Mouse (Mus musculus) intestine, postnatal 0 days (tissue): ENCODE data around the gene Gja5. TPM values are rescaled to one million over a fixed set of nuclear protein-coding genes. Genes with fewer than 3 reads are reported as not detected.

Source experiments
- ATAC-seq: fragments of 200-750 bp; cut with Nextera tagmentation; 2 replicates; pipeline ENCODE4 v1.8.0; 2017; ENCODE audit warnings: mild to moderate bottlenecking, moderate TSS enrichment, moderate library complexity
- H3K27ac ChIP-seq: fragments of 300-500 bp; sonication (generic); 2 replicates; pipeline ENCODE4 v1.5.1; 2014; ENCODE audit warnings: mild to moderate bottlenecking, low read depth, low read length, moderate library complexity
- H3K27me3 ChIP-seq: fragments of 300-500 bp; sonication (generic); replicated peaks from 2 replicates; pipeline ENCODE4 v1.6.1; 2014; ENCODE audit warnings: low read length, mixed read lengths; ENCODE audit not compliant: control insufficient read depth, insufficient read depth
- H3K36me3 ChIP-seq: fragments of 300-500 bp; sonication (generic); 2 replicates; pipeline ENCODE4 v1.6.1; 2014; ENCODE audit warnings: mild to moderate bottlenecking, moderate library complexity; ENCODE audit not compliant: control insufficient read depth, insufficient read depth
- H3K4me1 ChIP-seq: fragments of 300-500 bp; sonication (generic); replicated peaks from 2 replicates; pipeline ENCODE4 v1.6.1; 2014; ENCODE audit warnings: antibody characterized with exemption, low read length, mixed read lengths; ENCODE audit not compliant: control insufficient read depth, insufficient read depth
- H3K4me2 ChIP-seq: fragments of 300-500 bp; sonication (generic); replicated peaks from 2 replicates; pipeline ENCODE4 v1.6.1; 2014; ENCODE audit warnings: low read depth, mild to moderate bottlenecking, moderate library complexity
- H3K4me3 ChIP-seq: fragments of 300-500 bp; sonication (generic); 2 replicates; pipeline ENCODE4 v1.5.1; 2014; ENCODE audit warnings: low read depth, low read length
- H3K9ac ChIP-seq: fragments of 300-500 bp; sonication (generic); 2 replicates; pipeline ENCODE4 v1.6.1; 2014; ENCODE audit warnings: mild to moderate bottlenecking, low read depth, low read length
- H3K9me3 ChIP-seq: fragments of 300-500 bp; sonication (generic); 2 replicates; pipeline ENCODE4 v1.6.1; 2016; ENCODE audit warnings: mixed run types; ENCODE audit not compliant: control insufficient read depth
- CTCF ChIP-seq: sonication (generic); IDR thresholded peaks from 2 replicates; pipeline ENCODE4 v1.5.1; 2016; ENCODE audit warnings: low read depth, mild to moderate bottlenecking, control low read depth, antibody characterized with exemption, moderate library complexity
- WGBS: fragments of 180-500 bp; shearing (Covaris S2); extraction: QIAGEN DNeasy Blood & Tissue Kit; methylation state at CpG from one replicate; pipeline ENCODE4 v1.1.7; 2014; 5-methylcytosine and 5-hydroxymethylcytosine counted together
- polyA plus RNA-seq: library from polyadenylated mRNA; unstranded; fragments of >200 nt; fragmentation: Nextera tagmentation; extraction: Ambion mirVana; gene quantifications from 2 replicates; pipeline ENCODE4 v1.2.1, GENCODE M21; 2015

Gja5 gene
- polyA plus RNA-seq, 1 experiment from 2014 or later = 5.3 TPM

DNA sequence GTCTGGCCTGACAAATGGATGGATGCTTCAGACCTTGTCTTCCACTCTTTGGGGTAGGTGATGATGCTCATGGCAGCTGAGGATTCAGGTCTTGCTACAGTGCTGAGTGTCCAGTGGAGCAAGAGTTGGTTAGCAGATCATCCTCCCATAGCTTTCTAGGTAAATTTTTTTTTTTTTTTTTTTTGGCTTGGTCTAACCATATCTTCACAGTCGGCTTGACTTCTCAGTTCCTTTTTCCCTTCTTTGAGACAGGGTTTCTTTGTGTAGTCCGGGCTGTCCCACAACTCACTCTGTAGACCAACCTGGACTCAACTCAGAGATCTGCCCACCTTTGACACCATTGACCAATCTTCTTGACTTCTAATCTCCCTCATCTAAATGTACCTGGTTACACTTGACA is 73.0 kb downstream of the Gja5 start:
- WGBS = 85% methylated on average over 2 of the region's 2 CpGs
- Histone ChIP-seq H3K36me3 (no peaks in the 10 kb centered on the region), H3K4me1 (no peaks in the 10 kb centered on the region), H3K27me3 (no peaks in the 10 kb centered on the region), H3K9me3 (no peaks in the 10 kb centered on the region), H3K4me2 (no peak overlapping the region), H3K4me3 (no peak overlapping the region), H3K9ac (no peak overlapping the region), H3K27ac (no peak overlapping the region)
- TF ChIP-seq CTCF = no peak
- no peak for ATAC-seq

DNA sequence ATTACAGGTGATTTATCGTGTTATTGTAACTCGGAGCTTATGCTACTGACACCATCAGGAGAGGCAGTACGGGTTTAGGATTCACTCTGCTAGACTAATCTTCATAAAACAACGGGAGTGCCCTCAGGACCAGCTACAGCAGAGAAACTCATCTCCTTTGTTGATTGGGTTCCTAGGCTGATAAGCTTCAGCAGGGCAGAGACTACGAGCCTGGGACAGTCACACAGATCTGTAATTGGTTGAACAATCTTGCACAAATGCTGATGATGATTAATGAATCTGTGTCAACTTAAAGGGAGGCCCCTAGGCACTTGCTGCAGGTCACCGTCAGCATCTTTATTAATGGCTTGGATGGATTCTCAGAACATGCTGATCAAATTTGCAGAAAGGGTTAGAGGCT is 74.0 kb downstream of the Gja5 start:
- WGBS = 34% methylated on average over 6 of the region's 6 CpGs
- no peak overlapping the region for H3K9ac ChIP-seq
- ATAC-seq = no peak
- no peaks in the 10 kb centered on the region for H3K27me3 ChIP-seq
- no peaks in the 10 kb centered on the region for H3K9me3 ChIP-seq
- H3K36me3 ChIP-seq = no peaks in the 10 kb centered on the region
- no peaks in the 10 kb centered on the region for H3K4me1 ChIP-seq
- TF ChIP-seq CTCF = no peak
- H3K4me2 ChIP-seq = no peak overlapping the region
- H3K4me3 ChIP-seq = no peak overlapping the region
- no peak overlapping the region for H3K27ac ChIP-seq

DNA sequence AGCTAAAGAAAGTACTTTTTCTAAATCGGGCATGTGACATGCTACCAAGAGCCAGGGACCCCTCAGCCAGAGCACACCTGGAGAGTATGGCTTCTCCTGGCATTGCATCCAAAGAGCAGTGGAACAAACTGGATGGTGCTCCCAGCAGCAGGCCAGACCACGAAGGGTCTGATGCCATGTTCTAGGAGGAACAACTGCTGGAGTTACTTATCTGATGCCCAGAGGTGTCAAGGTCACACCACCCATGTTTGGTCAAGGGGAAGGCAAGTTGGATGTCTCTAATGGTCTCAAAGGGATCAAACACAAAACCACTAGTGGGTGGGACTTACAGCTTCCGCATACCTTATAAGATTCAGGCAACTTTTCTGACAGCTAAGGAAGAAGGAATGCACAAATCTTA is 74.5 kb downstream of the Gja5 start:
- Histone ChIP-seq H3K4me1 (no peaks in the 10 kb centered on the region), H3K9ac (no peak overlapping the region), H3K9me3 (no peaks in the 10 kb centered on the region), H3K36me3 (no peaks in the 10 kb centered on the region), H3K4me3 (no peak overlapping the region), H3K27ac (no peak overlapping the region), H3K27me3 (no peaks in the 10 kb centered on the region), H3K4me2 (no peak overlapping the region)
- no peak for TF ChIP-seq CTCF
- no peak for ATAC-seq
- WGBS = 84% methylated on average over 3 of the region's 3 CpGs

DNA sequence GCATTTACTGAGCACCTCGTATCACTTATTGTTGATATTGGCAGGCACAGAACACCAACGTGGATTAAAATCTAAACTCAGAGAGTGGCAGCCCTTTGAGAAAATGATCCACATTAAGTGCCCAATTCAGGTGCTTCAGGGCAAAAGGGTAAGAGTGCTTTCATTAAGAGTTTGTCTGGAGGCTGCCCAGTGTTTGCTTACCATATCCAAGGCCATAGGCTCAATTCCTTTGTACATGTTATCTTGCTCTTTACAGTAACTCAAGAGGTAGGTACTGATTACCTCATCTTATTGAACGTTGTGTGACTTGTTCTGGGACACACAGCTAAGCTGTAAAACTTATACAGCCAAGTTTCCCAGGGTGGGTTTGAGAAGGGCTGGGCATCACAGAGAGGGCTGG is 77.3 kb downstream of the Gja5 start:
- 35% methylated on average over 3 of the region's 3 CpGs for WGBS
- ATAC-seq = no peak
- H3K4me1 ChIP-seq = no peaks in the 10 kb centered on the region
- H3K27ac ChIP-seq = no peak overlapping the region
- H3K4me3 ChIP-seq = no peak overlapping the region
- no peaks in the 10 kb centered on the region for H3K27me3 ChIP-seq
- no peak for TF ChIP-seq CTCF
- no peaks in the 10 kb centered on the region for H3K36me3 ChIP-seq
- no peak overlapping the region for H3K9ac ChIP-seq
- H3K4me2 ChIP-seq = no peak overlapping the region
- no peaks in the 10 kb centered on the region for H3K9me3 ChIP-seq

DNA sequence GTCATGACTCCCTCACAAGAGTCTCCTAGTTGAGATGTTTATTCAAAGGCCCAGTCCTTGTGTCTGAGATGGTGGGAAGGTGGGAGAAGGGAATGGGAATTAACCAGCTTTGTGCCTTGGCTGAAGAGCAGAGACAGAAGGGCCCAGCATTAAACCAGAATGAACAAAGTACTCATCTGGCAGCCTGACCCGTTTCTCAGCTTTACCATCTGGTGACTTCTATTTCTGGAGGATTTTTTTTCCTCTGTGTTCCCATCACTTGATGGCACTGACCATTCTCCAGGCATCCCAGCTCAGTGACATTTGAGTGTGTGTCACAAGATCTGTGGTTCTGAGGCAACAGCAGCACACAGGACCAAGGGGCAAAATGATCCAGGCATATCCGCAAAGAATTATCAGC is 78.2 kb downstream of the Gja5 start:
- no peak for TF ChIP-seq CTCF
- Histone ChIP-seq H3K36me3 (no peaks in the 10 kb centered on the region), H3K4me1 (no peaks in the 10 kb centered on the region), H3K9ac (no peak overlapping the region), H3K27me3 (no peaks in the 10 kb centered on the region), H3K27ac (no peak overlapping the region), H3K9me3 (no peaks in the 10 kb centered on the region), H3K4me3 (no peak overlapping the region), H3K4me2 (no peak overlapping the region)
- 96% methylated on average over 2 of the region's 2 CpGs for WGBS
- ATAC-seq = no peak

DNA sequence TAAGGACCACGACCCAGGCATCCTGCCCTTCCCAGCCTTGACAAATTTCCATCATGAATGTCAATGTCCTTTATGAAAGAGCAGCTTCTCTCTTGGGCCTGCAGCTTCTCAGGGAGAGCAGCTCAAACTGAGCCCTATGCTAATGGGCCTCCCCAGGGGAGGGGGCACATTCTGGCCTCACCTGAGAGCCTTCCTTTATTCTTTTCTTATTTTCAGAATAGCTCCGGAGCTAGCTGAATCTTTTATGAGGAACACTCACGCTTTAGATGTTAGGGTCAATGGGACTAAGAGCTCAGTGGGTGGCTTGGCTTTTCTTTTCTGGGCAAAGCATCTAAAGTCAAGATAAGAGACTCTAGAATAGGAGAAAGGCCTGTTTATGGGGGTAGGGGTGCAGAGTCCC is 88.0 kb downstream of the Gja5 start:
- H3K9me3 ChIP-seq = no peaks in the 10 kb centered on the region
- H3K4me1 ChIP-seq = no peaks in the 10 kb centered on the region
- no peak overlapping the region for H3K4me3 ChIP-seq
- H3K36me3 ChIP-seq = no peaks in the 10 kb centered on the region
- WGBS = 63% methylated on average over 3 of the region's 3 CpGs
- H3K4me2 ChIP-seq = no peak overlapping the region
- H3K27me3 ChIP-seq = no peaks in the 10 kb centered on the region
- TF ChIP-seq CTCF = no peak
- ATAC-seq = no peak
- no peak overlapping the region for H3K27ac ChIP-seq
- H3K9ac ChIP-seq = no peak overlapping the region

DNA sequence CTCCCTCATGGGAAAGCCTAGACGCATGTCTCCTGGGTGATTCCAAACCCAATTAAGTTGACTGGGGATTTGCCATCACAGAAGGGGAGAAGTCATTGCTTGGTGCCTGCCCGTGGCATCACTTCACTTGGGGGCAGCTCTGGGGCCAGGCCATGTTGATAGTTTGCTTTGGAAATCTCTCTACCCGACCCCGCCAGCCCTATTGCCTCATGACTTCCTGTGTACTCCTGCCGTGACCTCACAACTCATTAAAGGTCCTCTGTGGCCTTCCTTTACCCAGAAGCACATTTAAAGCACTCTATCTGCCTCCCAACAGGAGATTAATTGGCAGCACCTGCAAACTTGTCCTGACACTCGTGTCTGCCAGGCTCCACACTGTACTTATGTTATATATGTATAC is 93.3 kb downstream of the Gja5 start:
- ATAC-seq = no peak
- 44% methylated on average over 6 of the region's 6 CpGs for WGBS
- H3K4me2 ChIP-seq = no peak overlapping the region
- H3K27me3 ChIP-seq = no peaks in the 10 kb centered on the region
- TF ChIP-seq CTCF = no peak
- no peak overlapping the region for H3K27ac ChIP-seq
- H3K36me3 ChIP-seq = no peaks in the 10 kb centered on the region
- H3K4me3 ChIP-seq = no peak overlapping the region
- H3K9me3 ChIP-seq = no peaks in the 10 kb centered on the region
- no peak overlapping the region for H3K9ac ChIP-seq
- no peaks in the 10 kb centered on the region for H3K4me1 ChIP-seq
